Mouse (Mus musculus): ENCODE results near the gene Wdr74. TPM values are rescaled to one million over a fixed set of nuclear protein-coding genes. Genes with fewer than 3 reads are reported as not detected.

Wdr74 gene
- polyA plus RNA-seq, 1 experiment from 2014 or later, result 73.3 TPM

GRCm38 (mm10) chr19:8790171-8790570 is 54.5 kb downstream of the Wdr74 start:
- no peak overlapping the region for H3K4me2 ChIP-seq (replicated peaks)
- H3K9ac ChIP-seq, result no peak overlapping the region
- WGBS, result 87% methylated on average over 7 of the region's 7 CpGs
- H3K9me3 ChIP-seq (replicated peaks), result no peaks in the 10 kb centered on the region
- peaks cover 33% of the 10 kb centered on the region for H3K36me3 ChIP-seq
- no peaks in the 10 kb centered on the region for H3K27me3 ChIP-seq
- ATAC-seq (ENCODE audit: low FRiP score), result no peak
- peaks cover 14% of the 10 kb centered on the region for H3K4me1 ChIP-seq
- no peak overlapping the region for H3K27ac ChIP-seq
- H3K4me3 ChIP-seq, result no peak overlapping the region

Small RNAs within 50 kb of the gene (microRNA-seq; reads per million reads assigned to microRNA genes)
- not detected for gene Mir6992

Other genes with a start within 250 kb of the Wdr74 start
- gene Slc22a8, start 144.6 kb upstream of the Wdr74 start, polyA plus RNA-seq (2016; fragmentation: Nextera tagmentation; extraction: Ambion mirVana), result 0.89 and 0.93 TPM in 2 replicates
- gene Slc22a6, start 117.8 kb upstream of the Wdr74 start, polyA plus RNA-seq (2016; fragmentation: Nextera tagmentation; extraction: Ambion mirVana), result 3.3 and 3.7 TPM in 2 replicates
- 0.61 and 0.94 TPM in 2 replicates for gene Chrm1, start 72.0 kb upstream of the Wdr74 start, polyA plus RNA-seq (2016; fragmentation: Nextera tagmentation; extraction: Ambion mirVana)
- 126 and 127 TPM in 2 replicates for gene Slc3a2, start 12.5 kb upstream of the Wdr74 start, polyA plus RNA-seq (2016; fragmentation: Nextera tagmentation; extraction: Ambion mirVana)
- gene 1700092M07Rik, start 4.9 kb downstream of the Wdr74 start, polyA plus RNA-seq (2016; fragmentation: Nextera tagmentation; extraction: Ambion mirVana), result 2.4 and 4.5 TPM in 2 replicates
- 128 and 132 TPM in 2 replicates for gene Stx5a, start 5.6 kb downstream of the Wdr74 start, polyA plus RNA-seq (2016; fragmentation: Nextera tagmentation; extraction: Ambion mirVana)
- 190 and 196 TPM in 2 replicates for gene Nxf1, start 21.2 kb downstream of the Wdr74 start, polyA plus RNA-seq (2016; fragmentation: Nextera tagmentation; extraction: Ambion mirVana)
- gene Tmem223, start 35.2 kb downstream of the Wdr74 start, polyA plus RNA-seq (2016; fragmentation: Nextera tagmentation; extraction: Ambion mirVana), result 189 and 213 TPM in 2 replicates
- 36.9 and 39.7 TPM in 2 replicates for gene Tmem179b, start 38.6 kb downstream of the Wdr74 start, polyA plus RNA-seq (2016; fragmentation: Nextera tagmentation; extraction: Ambion mirVana)
- 31.8 and 32.4 TPM in 2 replicates for gene Taf6l, start 50.6 kb downstream of the Wdr74 start, polyA plus RNA-seq (2016; fragmentation: Nextera tagmentation; extraction: Ambion mirVana)
- 146 and 149 TPM in 2 replicates for gene Polr2g, start 62.8 kb downstream of the Wdr74 start, polyA plus RNA-seq (2016; fragmentation: Nextera tagmentation; extraction: Ambion mirVana)
- gene Zbtb3, start 66.7 kb downstream of the Wdr74 start, polyA plus RNA-seq (2016; fragmentation: Nextera tagmentation; extraction: Ambion mirVana), result 6.5 and 7.4 TPM in 2 replicates
- 55.6 and 61.4 TPM in 2 replicates for gene Ttc9c, start 83.5 kb downstream of the Wdr74 start, polyA plus RNA-seq (2016; fragmentation: Nextera tagmentation; extraction: Ambion mirVana)
- gene Hnrnpul2, start 84.2 kb downstream of the Wdr74 start, polyA plus RNA-seq (2016; fragmentation: Nextera tagmentation; extraction: Ambion mirVana), result 6.2 and 6.8 TPM in 2 replicates
- not detected in 2 replicates for gene AC129217.1, start 93.9 kb downstream of the Wdr74 start, polyA plus RNA-seq (2016; fragmentation: Nextera tagmentation; extraction: Ambion mirVana)
- gene Bscl2, start 101.6 kb downstream of the Wdr74 start, polyA plus RNA-seq (2016; fragmentation: Nextera tagmentation; extraction: Ambion mirVana), result 65.8 and 66.1 TPM in 2 replicates
- 171 and 176 TPM in 2 replicates for gene Gng3, start 103.4 kb downstream of the Wdr74 start, polyA plus RNA-seq (2016; fragmentation: Nextera tagmentation; extraction: Ambion mirVana)
- gene Lrrn4cl, start 114.9 kb downstream of the Wdr74 start, polyA plus RNA-seq (2016; fragmentation: Nextera tagmentation; extraction: Ambion mirVana), result 0.49 and 0.82 TPM in 2 replicates
- gene Ubxn1, start 135.7 kb downstream of the Wdr74 start, polyA plus RNA-seq (2016; fragmentation: Nextera tagmentation; extraction: Ambion mirVana), result 166 and 175 TPM in 2 replicates
- 62.1 and 64.7 TPM in 2 replicates for gene Uqcc3, start 145.1 kb downstream of the Wdr74 start, polyA plus RNA-seq (2016; fragmentation: Nextera tagmentation; extraction: Ambion mirVana)
- gene Lbhd1, start 147.9 kb downstream of the Wdr74 start, polyA plus RNA-seq (2016; fragmentation: Nextera tagmentation; extraction: Ambion mirVana), result 69.0 and 69.5 TPM in 2 replicates
- not detected in 2 replicates for gene Gm49403, start 148.1 kb downstream of the Wdr74 start, polyA plus RNA-seq (2016; fragmentation: Nextera tagmentation; extraction: Ambion mirVana)
- gene 1810009A15Rik, start 153.0 kb downstream of the Wdr74 start, polyA plus RNA-seq (2016; fragmentation: Nextera tagmentation; extraction: Ambion mirVana), result 74.3 and 87.4 TPM in 2 replicates
- gene Gm49416, start 153.1 kb downstream of the Wdr74 start, polyA plus RNA-seq (2016; fragmentation: Nextera tagmentation; extraction: Ambion mirVana), result not detected in 2 replicates
- gene Ints5, start 157.2 kb downstream of the Wdr74 start, polyA plus RNA-seq (2016; fragmentation: Nextera tagmentation; extraction: Ambion mirVana), result 43.4 and 45.2 TPM in 2 replicates
- 114 and 118 TPM in 2 replicates for gene Ganab, start 162.2 kb downstream of the Wdr74 start, polyA plus RNA-seq (2016; fragmentation: Nextera tagmentation; extraction: Ambion mirVana)
- 79.6 and 82.8 TPM in 2 replicates for gene B3gat3, start 184.5 kb downstream of the Wdr74 start, polyA plus RNA-seq (2016; fragmentation: Nextera tagmentation; extraction: Ambion mirVana)
- gene Rom1, start 193.5 kb downstream of the Wdr74 start, polyA plus RNA-seq (2016; fragmentation: Nextera tagmentation; extraction: Ambion mirVana), result 1.8 and 3.2 TPM in 2 replicates
- gene Eml3, start 193.7 kb downstream of the Wdr74 start, polyA plus RNA-seq (2016; fragmentation: Nextera tagmentation; extraction: Ambion mirVana), result 17.0 and 17.1 TPM in 2 replicates
- gene Mta2, start 206.0 kb downstream of the Wdr74 start, polyA plus RNA-seq (2016; fragmentation: Nextera tagmentation; extraction: Ambion mirVana), result 174 and 185 TPM in 2 replicates
- gene Tut1, start 218.0 kb downstream of the Wdr74 start, polyA plus RNA-seq (2016; fragmentation: Nextera tagmentation; extraction: Ambion mirVana), result 32.3 and 35.7 TPM in 2 replicates
- 352 and 372 TPM in 2 replicates for gene Eef1g, start 231.2 kb downstream of the Wdr74 start, polyA plus RNA-seq (2016; fragmentation: Nextera tagmentation; extraction: Ambion mirVana)

Data from hindbrain, embryonic 12.5 days (tissue).